Mouse (Mus musculus) lung, postnatal 0 days (tissue): Measurements from ENCODE around the gene Ankrd49.
A peak's percentile ranks its signal among the peaks of the same experiment; 100 is the strongest.

ENCODE experiments used
- CTCF ChIP-seq: IDR thresholded peaks from 2 replicates; pipeline ENCODE4 v1.5.1; 2016; ENCODE audit warnings: antibody characterized with exemption, mild to moderate bottlenecking
- EP300 ChIP-seq: IDR thresholded peaks from 2 replicates; pipeline ENCODE4 v1.6.1; 2016; ENCODE audit warnings: antibody characterized with exemption, mild to moderate bottlenecking, control low read depth

DNA sequence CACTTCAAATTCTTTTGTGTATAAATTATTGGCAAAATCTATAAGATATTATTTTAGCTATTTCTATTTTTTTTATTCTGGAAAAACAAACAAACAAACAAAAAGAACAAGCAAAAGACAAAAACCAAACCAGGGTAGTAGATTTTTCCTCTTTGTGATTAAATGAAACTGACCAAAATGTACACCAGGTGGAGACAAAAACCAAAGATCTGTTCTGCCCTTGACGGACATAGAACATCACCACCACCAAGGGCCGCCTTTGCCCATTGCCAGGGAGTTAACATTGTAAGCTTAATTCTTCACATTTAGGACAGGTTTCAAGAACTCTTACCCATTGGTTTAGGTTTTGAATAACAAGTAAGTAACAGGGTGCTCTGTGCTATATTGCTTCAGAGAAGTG lies 10.8 kb downstream of the Ankrd49 start:
- peak; percentile 59 for TF ChIP-seq CTCF
- TF ChIP-seq EP300: no peak
